Comparison of ENCODE assay signal across 19 mouse cellular contexts in genomic region chr1:181008266-181008665, GRCm38 (mm10). TPM values are rescaled to one million over a fixed set of nuclear protein-coding genes. Genes with fewer than 3 reads are reported as not detected.
A peak's percentile ranks its signal among the peaks of the same experiment; 100 is the strongest.
DNase-seq lines count a peak whose midpoint lies in the region.
"Had no signal": no experiment of that assay in that cellular context is flagged by ENCODE, and none has a peak within 500 bp of the region (broad histone marks: within the 10 kb centered on the region; RNA-seq: fewer than 3 reads in every experiment).

No protein-coding gene starts in this region.

- H3K4me1 ChIP-seq in heart, embryonic 10.5 days: peaks cover 14% of the 10 kb centered on the region
- H3K4me1 ChIP-seq: forebrain, embryonic 12.5 days had no signal

- WGBS in heart, embryonic 10.5 days: 94% methylated on average over 2 of the region's 2 CpGs

- no peak overlapping the region for H3K27ac ChIP-seq in heart, embryonic 10.5 days
- H3K27ac ChIP-seq: forebrain, embryonic 12.5 days; limb, embryonic 15.5 days had no signal

- no peak overlapping the region for H3K4me3 ChIP-seq in heart, embryonic 10.5 days
- H3K4me3 ChIP-seq: forebrain, embryonic 12.5 days; limb, embryonic 15.5 days had no signal

- peak; percentile 68 to 72 for DNase-seq in heart, adult 18-20 months
- DNase-seq in heart, embryonic 10.5 days (ENCODE audit: low spot score): no peak
- DNase-seq in urinary bladder, adult 2 months (ENCODE audit: low spot score): peak; percentile 19
- no peak for DNase-seq in urinary bladder, postnatal 10 days (ENCODE audit: low spot score)
- DNase-seq in kidney, postnatal 14 days: peak; percentile 59
- DNase-seq in urinary bladder, postnatal 25 days (ENCODE audit: low spot score): peak; percentile 40
- no peak for DNase-seq in natural killer cell, adult 2 months (ENCODE audit: low spot score in 2 of 2)
- DNase-seq in left cerebral cortex, postnatal 10 days (ENCODE audit: extremely low spot score in 1 of 2, low spot score in 2 of 2): no peak
- DNase-seq: right cerebral cortex, postnatal 14 days; thymus, postnatal 14 days had no signal

- no peaks in the 10 kb centered on the region for H3K36me3 ChIP-seq in heart, embryonic 10.5 days
- H3K36me3 ChIP-seq: forebrain, embryonic 12.5 days; limb, embryonic 15.5 days had no signal

- no peaks in the 10 kb centered on the region for H3K27me3 ChIP-seq in heart, embryonic 10.5 days (ENCODE audit: insufficient read depth, poor library complexity, severe bottlenecking)
- H3K27me3 ChIP-seq: limb, embryonic 15.5 days had no signal

- H3K9me3 ChIP-seq in heart, embryonic 10.5 days: no peaks in the 10 kb centered on the region
- H3K9me3 ChIP-seq: forebrain, embryonic 12.5 days; limb, embryonic 15.5 days had no signal

- intact Hi-C loops in left cerebral cortex, postnatal 10 days (cut with DNase I): no loop called here

RNA-seq across cellular contexts. Expression of gene Ephx1, which starts 12.4 kb away (rescaled TPM):
- 10 to 100 TPM; 28.7 to 37.5 TPM for total RNA-seq in heart, adult 18-20 months (2021)
- polyA plus RNA-seq in heart, embryonic 10.5 days (2016; fragmentation: Nextera tagmentation; extraction: Ambion mirVana): 3.4 and 3.9 TPM in 2 replicates
- 159 and 184 TPM in 2 replicates for polyA plus RNA-seq in urinary bladder, adult 2 months (2012; rRNA removed)
- total RNA-seq in left cerebral cortex, postnatal 10 days (2021): 10 to 100 TPM; 12.3 to 12.7 TPM

RNA-seq across cellular contexts. Expression of gene 9130409I23Rik, which starts 42.8 kb away (rescaled TPM):
- total RNA-seq in heart, adult 18-20 months (2021): not detected
- polyA plus RNA-seq in heart, embryonic 10.5 days (2016; fragmentation: Nextera tagmentation; extraction: Ambion mirVana): not detected in 2 replicates
- 0.28 and 0.33 TPM in 2 replicates for polyA plus RNA-seq in urinary bladder, adult 2 months (2012; rRNA removed)
- not detected for total RNA-seq in left cerebral cortex, postnatal 10 days (2021)
- total RNA-seq: gastrocnemius, adult 18-20 months; hematopoietic stem cell, adult 5-6 weeks; megakaryocyte, adult 5-6 weeks; monocyte, adult 5-6 weeks; neutrophil, adult 5-6 weeks had no signal
- polyA plus RNA-seq: CD4-positive, CD25-positive, alpha-beta regulatory T cell, adult 4 months; embryonic facial prominence, embryonic 14.5 days; forebrain, embryonic 12.5 days; limb, embryonic 15.5 days had no signal

Comparison
In these comparisons a context has a peak if more than half of its experiments do, and no peak if none do; other contexts are left out.
1. DNase-seq: peak in heart, adult 18-20 months (2 of 2), urinary bladder, adult 2 months (single experiment), kidney, postnatal 14 days (single experiment) and urinary bladder, postnatal 25 days (single experiment); none in heart, embryonic 10.5 days (single experiment), urinary bladder, postnatal 10 days (single experiment), natural killer cell, adult 2 months (0 of 2) and left cerebral cortex, postnatal 10 days (0 of 2).